Mouse (Mus musculus): ENCODE measurements around the gene Tle4. TPM values are rescaled to one million over a fixed set of nuclear protein-coding genes. Genes with fewer than 3 reads are reported as not detected.

The Tle4 gene
- polyA plus RNA-seq, 1 experiment from 2014 or later = 35.5 TPM

DNA sequence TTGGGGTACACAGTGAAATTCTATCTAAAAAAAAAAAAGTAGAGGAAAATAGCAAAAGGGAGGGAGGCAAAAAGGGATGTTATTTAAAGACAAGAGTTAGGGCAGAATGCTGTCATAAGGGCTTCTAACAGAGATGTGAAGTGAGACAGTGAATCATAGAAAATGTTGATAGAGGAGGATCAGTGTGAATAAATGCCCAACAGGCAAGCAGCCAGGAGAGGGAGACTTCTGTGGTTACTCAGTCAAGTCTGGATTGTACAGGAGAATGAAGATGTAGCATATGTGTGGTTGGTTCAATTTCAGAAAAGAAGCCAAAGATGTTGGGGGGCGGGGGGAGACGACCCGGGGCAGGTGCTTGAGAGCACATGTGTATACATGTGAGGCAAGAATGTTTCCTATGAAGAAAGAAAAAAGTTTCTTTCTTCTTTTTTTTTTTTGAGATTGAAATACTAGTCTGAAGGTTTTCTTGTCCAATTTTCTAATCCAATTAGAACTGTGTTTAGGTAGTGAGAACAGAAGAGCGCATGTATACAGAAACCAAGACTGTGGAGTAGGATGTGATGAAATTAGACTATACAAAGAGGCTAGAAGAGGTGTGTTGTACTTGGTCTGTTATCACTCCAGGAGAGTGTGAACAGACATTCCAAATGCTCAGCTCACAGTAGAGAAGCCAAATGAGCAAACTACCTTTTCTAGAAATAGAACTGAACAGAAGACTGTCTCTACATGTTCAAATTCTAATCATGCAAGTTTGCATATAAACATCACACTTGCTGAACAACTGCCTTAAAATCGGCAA, 134.4 kb downstream of the Tle4 start:
- Histone ChIP-seq H3K4me3 (ENCODE audit: low read depth, low read length) (no peak overlapping the region), H3K27ac (replicated peaks; ENCODE audit: low read depth, low read length) (no peak overlapping the region), H3K4me1 (ENCODE audit: control insufficient read depth, insufficient read depth, low read length) (no peaks in the 10 kb centered on the region), H3K36me3 (replicated peaks; ENCODE audit: control insufficient read depth, insufficient read depth, low read depth, low read length) (no peaks in the 10 kb centered on the region), H3K9me3 (replicated peaks; ENCODE audit: control insufficient read depth, low read length) (no peaks in the 10 kb centered on the region), H3K4me2 (ENCODE audit: low read depth, low read length) (no peak overlapping the region), H3K9ac (replicated peaks; ENCODE audit: low read length) (no peak overlapping the region), H3K27me3 (ENCODE audit: control insufficient read depth, insufficient read depth, low read length) (no peaks in the 10 kb centered on the region)
- DNase-seq (ENCODE audit: low spot score) = no peak
- no peak for ATAC-seq (replicated peaks; ENCODE audit: insufficient number of reproducible peaks, low FRiP score, low TSS enrichment, low read depth)
- 89% methylated on average over 5 of the region's 5 CpGs for WGBS

DNA sequence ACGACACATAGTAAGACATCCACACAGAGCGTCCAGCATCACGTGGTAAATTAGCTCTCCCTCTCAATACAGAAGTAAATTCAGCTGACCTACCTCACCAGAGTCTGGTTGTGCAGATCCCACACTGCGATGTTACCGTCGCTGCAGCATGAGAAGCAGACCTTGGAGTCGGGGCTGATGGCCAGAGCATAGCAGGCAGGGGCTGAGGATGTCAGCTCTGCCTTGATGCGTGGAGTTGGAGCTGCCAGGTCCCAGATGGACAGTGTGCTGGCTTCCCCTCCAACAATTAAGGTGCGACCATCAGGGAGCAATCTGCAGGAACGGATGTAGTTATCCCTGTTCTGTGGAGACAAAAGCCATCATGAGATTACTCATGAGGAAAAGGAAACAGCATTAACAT, 144.4 kb downstream of the Tle4 start:
- no peak for ATAC-seq (replicated peaks; ENCODE audit: insufficient number of reproducible peaks, low FRiP score, low TSS enrichment, low read depth)
- H3K9ac ChIP-seq (replicated peaks; ENCODE audit: low read length) = no peak overlapping the region
- no peak overlapping the region for H3K27ac ChIP-seq (replicated peaks; ENCODE audit: low read depth, low read length)
- no peaks in the 10 kb centered on the region for H3K9me3 ChIP-seq (replicated peaks; ENCODE audit: control insufficient read depth, low read length)
- no peak overlapping the region for H3K4me3 ChIP-seq (ENCODE audit: low read depth, low read length)
- H3K36me3 ChIP-seq (replicated peaks; ENCODE audit: control insufficient read depth, insufficient read depth, low read depth, low read length) = peaks cover 2% of the 10 kb centered on the region
- WGBS = 83% methylated on average over 10 of the region's 10 CpGs
- H3K27me3 ChIP-seq (ENCODE audit: control insufficient read depth, insufficient read depth, low read length) = no peaks in the 10 kb centered on the region
- no peaks in the 10 kb centered on the region for H3K4me1 ChIP-seq (ENCODE audit: control insufficient read depth, insufficient read depth, low read length)
- H3K4me2 ChIP-seq (ENCODE audit: low read depth, low read length) = no peak overlapping the region
- no peak for DNase-seq (ENCODE audit: low spot score)

DNA sequence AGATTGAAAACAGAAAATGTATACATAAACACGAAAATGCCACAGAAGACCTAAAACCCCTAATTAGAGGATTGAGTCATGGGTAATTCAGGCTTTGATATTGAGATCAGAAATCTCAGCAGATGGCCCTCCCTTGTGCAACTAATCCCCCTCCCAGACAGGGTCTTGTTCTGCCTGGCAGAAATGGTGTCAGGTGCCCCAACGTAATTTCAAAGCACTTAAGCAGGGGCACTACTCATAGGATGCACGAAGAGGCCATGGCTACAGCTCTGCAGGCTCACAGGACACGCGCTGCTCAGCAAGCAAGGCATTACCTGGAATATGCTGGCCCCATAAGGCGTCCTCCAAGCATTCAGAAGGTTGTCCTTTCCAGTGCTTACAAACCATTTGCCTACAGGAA, 146.5 kb downstream of the Tle4 start:
- no peak overlapping the region for H3K27ac ChIP-seq (replicated peaks; ENCODE audit: low read depth, low read length)
- no peak overlapping the region for H3K9ac ChIP-seq (replicated peaks; ENCODE audit: low read length)
- no peaks in the 10 kb centered on the region for H3K27me3 ChIP-seq (ENCODE audit: control insufficient read depth, insufficient read depth, low read length)
- DNase-seq (ENCODE audit: low spot score) (peak; percentile 18), ATAC-seq (replicated peaks; ENCODE audit: insufficient number of reproducible peaks, low FRiP score, low TSS enrichment, low read depth) (no peak)
- H3K4me1 ChIP-seq (ENCODE audit: control insufficient read depth, insufficient read depth, low read length) = no peaks in the 10 kb centered on the region
- H3K4me3 ChIP-seq (ENCODE audit: low read depth, low read length) = no peak overlapping the region
- H3K36me3 ChIP-seq (replicated peaks; ENCODE audit: control insufficient read depth, insufficient read depth, low read depth, low read length) = peaks cover 2% of the 10 kb centered on the region
- no peak overlapping the region for H3K4me2 ChIP-seq (ENCODE audit: low read depth, low read length)
- no peaks in the 10 kb centered on the region for H3K9me3 ChIP-seq (replicated peaks; ENCODE audit: control insufficient read depth, low read length)
- 78% methylated on average over 6 of the region's 6 CpGs for WGBS

DNA sequence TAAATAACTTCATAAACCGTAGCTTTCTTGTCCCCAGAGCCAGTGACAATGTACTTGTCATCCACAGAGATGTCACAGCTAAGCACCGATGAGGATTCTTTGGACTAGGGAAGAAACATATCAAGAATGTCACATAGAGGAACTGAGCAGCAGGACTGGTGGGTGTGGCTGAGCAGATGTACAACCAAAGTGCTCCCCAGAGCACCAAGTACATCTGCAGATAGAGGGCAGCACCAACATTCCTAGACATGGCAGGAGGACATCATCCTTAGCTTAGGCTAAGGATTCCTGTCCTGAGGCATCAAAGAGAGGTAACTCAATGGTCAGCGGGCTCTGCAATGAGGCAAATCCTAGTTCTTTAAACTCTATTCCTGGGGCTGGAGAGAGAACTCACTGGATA, 148.1 kb downstream of the Tle4 start:
- Histone ChIP-seq H3K9me3 (replicated peaks; ENCODE audit: control insufficient read depth, low read length) (no peaks in the 10 kb centered on the region), H3K4me3 (ENCODE audit: low read depth, low read length) (no peak overlapping the region), H3K36me3 (replicated peaks; ENCODE audit: control insufficient read depth, insufficient read depth, low read depth, low read length) (peaks cover 2% of the 10 kb centered on the region), H3K27ac (replicated peaks; ENCODE audit: low read depth, low read length) (no peak overlapping the region), H3K9ac (replicated peaks; ENCODE audit: low read length) (no peak overlapping the region), H3K27me3 (ENCODE audit: control insufficient read depth, insufficient read depth, low read length) (no peaks in the 10 kb centered on the region), H3K4me1 (ENCODE audit: control insufficient read depth, insufficient read depth, low read length) (no peaks in the 10 kb centered on the region), H3K4me2 (ENCODE audit: low read depth, low read length) (no peak overlapping the region)
- ATAC-seq (replicated peaks; ENCODE audit: insufficient number of reproducible peaks, low FRiP score, low TSS enrichment, low read depth) (no peak), DNase-seq (ENCODE audit: low spot score) (no peak)
- 94% methylated on average over 3 of the region's 3 CpGs for WGBS

DNA sequence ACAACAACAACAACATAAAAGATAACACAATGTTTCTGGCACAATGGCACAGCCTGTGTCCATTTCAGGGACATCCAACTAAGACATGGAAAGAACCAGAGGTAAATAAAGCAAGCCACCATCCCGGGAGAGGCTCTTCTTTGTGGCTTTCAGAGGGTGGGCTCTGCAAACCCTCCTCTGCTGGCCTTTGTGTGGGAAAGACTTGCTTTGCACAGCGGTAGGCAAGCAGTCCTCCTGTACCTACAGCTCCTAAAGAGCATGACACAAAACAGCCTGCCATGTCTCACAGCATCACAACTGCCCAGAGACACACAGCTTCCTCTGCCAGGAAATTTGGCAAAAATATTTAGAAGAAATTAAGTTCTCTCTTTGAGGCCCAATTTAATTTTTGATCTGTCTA, 149.3 kb downstream of the Tle4 start:
- H3K27me3 ChIP-seq (ENCODE audit: control insufficient read depth, insufficient read depth, low read length) = no peaks in the 10 kb centered on the region
- H3K4me2 ChIP-seq (ENCODE audit: low read depth, low read length) = no peak overlapping the region
- ATAC-seq (replicated peaks; ENCODE audit: insufficient number of reproducible peaks, low FRiP score, low TSS enrichment, low read depth) (no peak), DNase-seq (ENCODE audit: low spot score) (no peak)
- no peak overlapping the region for H3K4me3 ChIP-seq (ENCODE audit: low read depth, low read length)
- no peak overlapping the region for H3K27ac ChIP-seq (replicated peaks; ENCODE audit: low read depth, low read length)
- no peaks in the 10 kb centered on the region for H3K4me1 ChIP-seq (ENCODE audit: control insufficient read depth, insufficient read depth, low read length)
- 78% methylated on average over 2 of the region's 2 CpGs for WGBS
- H3K9me3 ChIP-seq (replicated peaks; ENCODE audit: control insufficient read depth, low read length) = no peaks in the 10 kb centered on the region
- no peaks in the 10 kb centered on the region; the same call in 1 of the 2 replicates for H3K36me3 ChIP-seq (replicated peaks; ENCODE audit: control insufficient read depth, insufficient read depth, low read depth, low read length)
- no peak overlapping the region for H3K9ac ChIP-seq (replicated peaks; ENCODE audit: low read length)

DNA sequence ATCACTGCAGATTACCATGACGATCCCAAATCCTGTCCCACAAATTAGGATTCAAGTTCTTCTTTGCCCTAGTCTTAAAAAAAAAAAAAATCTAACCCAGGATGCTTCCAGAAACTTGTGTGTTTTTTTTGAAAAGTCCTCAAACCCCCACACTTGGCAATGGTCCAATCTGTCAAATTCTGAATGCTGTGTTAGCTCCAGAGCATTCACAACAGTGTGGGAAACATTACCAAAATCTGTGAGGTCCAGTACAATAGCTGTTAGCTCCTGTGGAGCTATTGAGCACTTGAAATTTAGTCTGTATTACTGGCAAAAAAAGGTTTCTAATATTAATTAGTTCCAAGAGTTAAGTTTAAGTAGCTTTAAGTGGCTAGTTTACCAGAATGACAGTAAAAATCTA, 150.4 kb downstream of the Tle4 start:
- Histone ChIP-seq H3K36me3 (replicated peaks; ENCODE audit: control insufficient read depth, insufficient read depth, low read depth, low read length) (no peaks in the 10 kb centered on the region; the same call in 1 of the 2 replicates), H3K4me3 (ENCODE audit: low read depth, low read length) (no peak overlapping the region), H3K4me2 (ENCODE audit: low read depth, low read length) (no peak overlapping the region), H3K9me3 (replicated peaks; ENCODE audit: control insufficient read depth, low read length) (no peaks in the 10 kb centered on the region), H3K27ac (replicated peaks; ENCODE audit: low read depth, low read length) (no peak overlapping the region), H3K4me1 (ENCODE audit: control insufficient read depth, insufficient read depth, low read length) (no peaks in the 10 kb centered on the region), H3K27me3 (ENCODE audit: control insufficient read depth, insufficient read depth, low read length) (no peaks in the 10 kb centered on the region), H3K9ac (replicated peaks; ENCODE audit: low read length) (no peak overlapping the region)
- WGBS = 88% methylated on average over 1 of the region's 1 CpGs
- ATAC-seq (replicated peaks; ENCODE audit: insufficient number of reproducible peaks, low FRiP score, low TSS enrichment, low read depth) (no peak), DNase-seq (ENCODE audit: low spot score) (no peak)

DNA sequence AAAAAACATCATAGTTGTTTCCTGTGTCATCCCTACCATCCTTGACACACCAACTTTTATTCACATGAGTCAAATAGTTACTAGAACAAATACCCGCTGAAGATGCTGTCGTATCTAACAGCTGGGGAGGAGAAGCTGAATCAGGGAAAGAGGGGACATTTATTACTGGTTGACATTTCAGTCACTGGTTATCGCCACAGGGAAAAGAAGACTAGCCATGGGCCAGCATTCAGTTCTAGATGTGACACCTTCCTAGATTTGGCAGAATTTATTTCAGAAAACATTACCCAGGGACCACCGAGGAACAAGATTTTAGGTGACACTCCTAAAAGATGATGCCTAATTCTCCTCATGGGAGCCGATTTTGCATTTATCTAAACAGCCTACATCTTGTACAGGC, 156.0 kb downstream of the Tle4 start:
- no peaks in the 10 kb centered on the region for H3K36me3 ChIP-seq (replicated peaks; ENCODE audit: control insufficient read depth, insufficient read depth, low read depth, low read length)
- DNase-seq (ENCODE audit: low spot score) = no peak
- H3K9ac ChIP-seq (replicated peaks; ENCODE audit: low read length) = no peak overlapping the region
- H3K4me1 ChIP-seq (ENCODE audit: control insufficient read depth, insufficient read depth, low read length) = no peaks in the 10 kb centered on the region
- WGBS = 91% methylated on average over 5 of the region's 5 CpGs
- ATAC-seq (replicated peaks; ENCODE audit: insufficient number of reproducible peaks, low FRiP score, low TSS enrichment, low read depth) = no peak
- no peak overlapping the region for H3K4me2 ChIP-seq (ENCODE audit: low read depth, low read length)
- no peaks in the 10 kb centered on the region for H3K27me3 ChIP-seq (ENCODE audit: control insufficient read depth, insufficient read depth, low read length)
- H3K27ac ChIP-seq (replicated peaks; ENCODE audit: low read depth, low read length) = no peak overlapping the region
- no peak overlapping the region for H3K4me3 ChIP-seq (ENCODE audit: low read depth, low read length)
- no peaks in the 10 kb centered on the region for H3K9me3 ChIP-seq (replicated peaks; ENCODE audit: control insufficient read depth, low read length)

DNA sequence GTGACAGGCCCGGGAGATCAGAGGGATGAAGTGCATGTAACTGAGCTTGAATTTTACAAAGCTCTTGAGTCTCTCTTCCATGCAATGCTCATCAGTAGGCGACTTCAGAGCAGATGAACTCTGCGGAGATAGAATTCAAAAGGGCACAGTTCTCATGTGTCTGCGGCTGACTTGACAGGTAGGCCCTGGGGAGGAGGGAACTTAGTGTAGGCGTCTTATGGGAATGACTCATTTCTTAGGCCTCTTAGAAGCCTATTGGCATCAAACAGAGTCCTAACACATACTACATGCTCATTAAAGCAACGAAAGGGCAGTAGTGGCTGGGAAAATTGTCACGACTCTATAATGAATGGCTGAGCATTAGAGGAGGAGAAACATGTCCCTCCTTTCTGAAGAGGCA, 160.6 kb downstream of the Tle4 start:
- H3K4me1 ChIP-seq (ENCODE audit: control insufficient read depth, insufficient read depth, low read length) = no peaks in the 10 kb centered on the region
- H3K4me3 ChIP-seq (ENCODE audit: low read depth, low read length) = no peak overlapping the region
- no peak overlapping the region for H3K4me2 ChIP-seq (ENCODE audit: low read depth, low read length)
- ATAC-seq (replicated peaks; ENCODE audit: insufficient number of reproducible peaks, low FRiP score, low TSS enrichment, low read depth) (no peak), DNase-seq (ENCODE audit: low spot score) (no peak)
- no peaks in the 10 kb centered on the region for H3K36me3 ChIP-seq (replicated peaks; ENCODE audit: control insufficient read depth, insufficient read depth, low read depth, low read length)
- WGBS = 83% methylated on average over 7 of the region's 7 CpGs
- H3K9ac ChIP-seq (replicated peaks; ENCODE audit: low read length) = no peak overlapping the region
- no peaks in the 10 kb centered on the region for H3K27me3 ChIP-seq (ENCODE audit: control insufficient read depth, insufficient read depth, low read length)
- no peak overlapping the region for H3K27ac ChIP-seq (replicated peaks; ENCODE audit: low read depth, low read length)
- no peaks in the 10 kb centered on the region for H3K9me3 ChIP-seq (replicated peaks; ENCODE audit: control insufficient read depth, low read length)
